Mouse (Mus musculus) midbrain, embryonic 15.5 days (tissue): ENCODE data around the gene Kcnc3. TPM values are rescaled to one million over a fixed set of nuclear protein-coding genes. Genes with fewer than 3 reads are reported as not detected.

ENCODE experiments used
- ATAC-seq: fragments of 200-750 bp; cut with Nextera tagmentation; replicated peaks from 2 replicates; pipeline ENCODE4 v1.8.0; 2017; ENCODE audit warnings: moderate TSS enrichment
- H3K27ac ChIP-seq: fragments of 300-500 bp; sonication (generic); 2 replicates; pipeline ENCODE4 v1.5.1; 2015; ENCODE audit warnings: mild to moderate bottlenecking, inconsistent platforms
- H3K27me3 ChIP-seq: fragments of 300-500 bp; sonication (generic); replicated peaks from 2 replicates; pipeline ENCODE4 v1.6.1; 2015; ENCODE audit warnings: inconsistent platforms
- H3K36me3 ChIP-seq: fragments of 300-500 bp; sonication (generic); replicated peaks from 2 replicates; pipeline ENCODE4 v1.6.1; 2015; ENCODE audit warnings: inconsistent platforms
- H3K4me1 ChIP-seq: fragments of 300-500 bp; sonication (generic); 2 replicates; pipeline ENCODE4 v1.6.1; 2015; ENCODE audit warnings: inconsistent platforms
- H3K4me2 ChIP-seq: fragments of 300-500 bp; sonication (generic); 2 replicates; pipeline ENCODE4 v1.6.1; 2015; ENCODE audit warnings: inconsistent platforms, mild to moderate bottlenecking, moderate library complexity
- H3K4me3 ChIP-seq: fragments of 300-500 bp; sonication (generic); 2 replicates; pipeline ENCODE4 v1.5.1; 2015; ENCODE audit warnings: mild to moderate bottlenecking, inconsistent platforms
- H3K9ac ChIP-seq: fragments of 300-500 bp; sonication (generic); 2 replicates; pipeline ENCODE4 v1.6.1; 2015; ENCODE audit warnings: mild to moderate bottlenecking, inconsistent platforms
- H3K9me3 ChIP-seq: fragments of 300-500 bp; sonication (generic); 2 replicates; pipeline ENCODE4 v1.6.1; 2016; ENCODE audit warnings: inconsistent platforms
- WGBS: fragments of 180-500 bp; shearing (Covaris S2); methylation state at CpG from one replicate; pipeline ENCODE4 v1.1.7; 2015; ENCODE audit warnings: mixed read lengths; 5-methylcytosine and 5-hydroxymethylcytosine counted together
- polyA plus RNA-seq: library from polyadenylated mRNA; unstranded; fragments of >200 nt; fragmentation: Nextera tagmentation; extraction: Ambion mirVana; gene quantifications from 2 replicates; pipeline ENCODE4 v1.2.1, GENCODE M21; 2015

Kcnc3 gene
- polyA plus RNA-seq, 1 experiment from 2014 or later, result 8.0 TPM

GRCm38 (mm10) chr7:44589946-44590345 lies 518 bp upstream of the Kcnc3 start:
- Histone ChIP-seq H3K36me3 (no peaks in the 10 kb centered on the region), H3K27me3 (peaks cover 13% of the 10 kb centered on the region), H3K27ac (peak overlapping the region; percentile 40), H3K4me2 (peak overlapping the region; percentile 97), H3K4me1 (peaks cover 73% of the 10 kb centered on the region), H3K4me3 (peak overlapping the region; percentile 75), H3K9ac (no peak overlapping the region; the same call in 1 of the 2 replicates), H3K9me3 (no peaks in the 10 kb centered on the region)
- no peak for ATAC-seq
- WGBS, result 2% methylated on average over 13 of the region's 13 CpGs

DNA sequence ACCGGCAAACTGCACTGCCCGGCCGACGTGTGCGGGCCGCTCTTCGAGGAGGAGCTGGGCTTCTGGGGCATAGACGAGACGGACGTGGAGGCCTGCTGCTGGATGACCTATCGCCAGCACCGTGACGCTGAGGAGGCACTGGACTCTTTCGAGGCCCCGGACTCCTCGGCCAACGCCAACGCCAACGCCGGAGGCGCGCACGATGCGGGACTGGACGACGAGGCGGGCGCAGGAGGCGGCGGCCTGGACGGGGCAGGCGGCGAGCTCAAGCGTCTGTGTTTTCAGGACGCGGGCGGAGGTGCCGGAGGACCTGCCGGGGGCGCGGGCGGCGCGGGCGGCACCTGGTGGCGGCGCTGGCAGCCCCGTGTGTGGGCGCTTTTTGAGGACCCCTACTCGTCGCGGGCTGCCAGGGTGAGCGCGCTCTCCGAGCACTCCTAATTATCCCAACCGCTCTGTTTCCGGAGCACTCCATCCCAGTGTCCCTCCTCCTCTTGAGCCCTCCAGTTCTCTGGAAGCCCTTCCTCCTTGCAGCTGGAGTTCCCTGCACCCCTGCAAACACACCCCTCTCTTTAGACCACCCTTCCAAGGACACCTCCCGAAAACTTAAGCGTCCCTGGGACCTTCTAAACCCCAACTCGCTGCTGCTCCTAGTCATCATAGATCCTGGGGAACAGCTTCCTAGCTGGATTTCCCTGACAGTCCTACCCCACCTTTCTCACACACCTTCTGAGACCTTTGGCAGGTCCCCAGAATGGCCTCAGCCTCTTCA lies 1.1 kb downstream of the Kcnc3 start:
- 1% methylated on average over 59 of the region's 60 CpGs for WGBS
- ATAC-seq, result no peak
- peak overlapping the region; percentile 97 for H3K4me2 ChIP-seq
- H3K27ac ChIP-seq, result peak overlapping the region; percentile 80
- H3K36me3 ChIP-seq, result peaks cover 5% of the 10 kb centered on the region; the same call in 1 of the 2 replicates
- H3K4me1 ChIP-seq, result peaks cover 73% of the 10 kb centered on the region
- H3K27me3 ChIP-seq, result peaks cover 13% of the 10 kb centered on the region
- no peaks in the 10 kb centered on the region for H3K9me3 ChIP-seq
- peak overlapping the region; percentile 74 for H3K9ac ChIP-seq
- H3K4me3 ChIP-seq, result peak overlapping the region; percentile 75

- ATAC-seq, result no peak
- Histone ChIP-seq H3K27ac (no peak overlapping the region), H3K9me3 (no peaks in the 10 kb centered on the region), H3K4me2 (peak overlapping the region; percentile 97), H3K9ac (no peak overlapping the region), H3K27me3 (peaks cover 13% of the 10 kb centered on the region), H3K4me3 (peak overlapping the region; percentile 75), H3K36me3 (peaks cover 5% of the 10 kb centered on the region; the same call in 1 of the 2 replicates), H3K4me1 (peaks cover 62% of the 10 kb centered on the region)
- 3% methylated on average over 15 of the region's 15 CpGs for WGBS
These were observed 2.6 kb downstream of the Kcnc3 start for GRCm38 (mm10) chr7:44593051-44593450.

- Histone ChIP-seq H3K4me1 (peaks cover 55% of the 10 kb centered on the region), H3K9me3 (no peaks in the 10 kb centered on the region), H3K4me2 (peak overlapping the region; percentile 97), H3K27me3 (peaks cover 13% of the 10 kb centered on the region), H3K9ac (peak overlapping the region; percentile 37), H3K36me3 (peaks cover 5% of the 10 kb centered on the region; the same call in 1 of the 2 replicates), H3K27ac (peak overlapping the region; percentile 82), H3K4me3 (peak overlapping the region; percentile 75)
- under 1% methylated on average over 22 of the region's 22 CpGs for WGBS
- ATAC-seq, result peak; percentile 64
These were observed 3.3 kb downstream of the Kcnc3 start for GRCm38 (mm10) chr7:44593775-44594174.

GRCm38 (mm10) chr7:44594291-44594690 lies 3.8 kb downstream of the Kcnc3 start:
- WGBS, result 49% methylated on average over 6 of the region's 6 CpGs
- Histone ChIP-seq H3K4me1 (peaks cover 51% of the 10 kb centered on the region), H3K27ac (peak overlapping the region; percentile 82), H3K9me3 (no peaks in the 10 kb centered on the region), H3K27me3 (peaks cover 13% of the 10 kb centered on the region), H3K4me3 (peak overlapping the region; percentile 75), H3K4me2 (peak overlapping the region; percentile 97), H3K9ac (peak overlapping the region; percentile 37), H3K36me3 (peaks cover 5% of the 10 kb centered on the region; the same call in 1 of the 2 replicates)
- ATAC-seq, result no peak

- H3K36me3 ChIP-seq, result peaks cover 5% of the 10 kb centered on the region; the same call in 1 of the 2 replicates
- 94% methylated on average over 20 of the region's 20 CpGs for WGBS
- no peak overlapping the region for H3K4me3 ChIP-seq
- peaks cover 13% of the 10 kb centered on the region for H3K27me3 ChIP-seq
- no peak overlapping the region for H3K9ac ChIP-seq
- H3K9me3 ChIP-seq, result no peaks in the 10 kb centered on the region
- H3K27ac ChIP-seq, result no peak overlapping the region
- H3K4me2 ChIP-seq, result no peak overlapping the region
- no peak for ATAC-seq
- peaks cover 42% of the 10 kb centered on the region for H3K4me1 ChIP-seq
These were observed 4.7 kb downstream of the Kcnc3 start for GRCm38 (mm10) chr7:44595131-44595561.

- 90% methylated on average over 6 of the region's 6 CpGs for WGBS
- no peak for ATAC-seq
- Histone ChIP-seq H3K9ac (no peak overlapping the region), H3K4me3 (no peak overlapping the region), H3K27ac (no peak overlapping the region), H3K36me3 (peaks cover 5% of the 10 kb centered on the region; the same call in 1 of the 2 replicates), H3K9me3 (no peaks in the 10 kb centered on the region), H3K4me2 (no peak overlapping the region), H3K27me3 (peaks cover 18% of the 10 kb centered on the region), H3K4me1 (peaks cover 37% of the 10 kb centered on the region)
These were observed 5.6 kb downstream of the Kcnc3 start for GRCm38 (mm10) chr7:44596051-44596450.

- no peaks in the 10 kb centered on the region for H3K9me3 ChIP-seq
- H3K4me2 ChIP-seq, result no peak overlapping the region
- no peak overlapping the region for H3K27ac ChIP-seq
- H3K9ac ChIP-seq, result no peak overlapping the region
- peaks cover 31% of the 10 kb centered on the region for H3K4me1 ChIP-seq
- no peak overlapping the region for H3K4me3 ChIP-seq
- 75% methylated on average over 5 of the region's 5 CpGs for WGBS
- peaks cover 5% of the 10 kb centered on the region; the same call in 1 of the 2 replicates for H3K36me3 ChIP-seq
- ATAC-seq, result no peak
- peaks cover 15% of the 10 kb centered on the region for H3K27me3 ChIP-seq
These were observed 6.6 kb downstream of the Kcnc3 start for GRCm38 (mm10) chr7:44596996-44597538.

- H3K27ac ChIP-seq, result no peak overlapping the region
- H3K4me3 ChIP-seq, result no peak overlapping the region
- H3K9ac ChIP-seq, result no peak overlapping the region
- no peaks in the 10 kb centered on the region for H3K9me3 ChIP-seq
- 92% methylated on average over 4 of the region's 4 CpGs for WGBS
- H3K4me1 ChIP-seq, result peaks cover 28% of the 10 kb centered on the region
- H3K27me3 ChIP-seq, result peaks cover 9% of the 10 kb centered on the region
- ATAC-seq, result no peak
- H3K4me2 ChIP-seq, result no peak overlapping the region
- H3K36me3 ChIP-seq, result peaks cover 5% of the 10 kb centered on the region; the same call in 1 of the 2 replicates
These were observed 7.2 kb downstream of the Kcnc3 start for GRCm38 (mm10) chr7:44597666-44598065.

- 83% methylated on average over 12 of the region's 12 CpGs for WGBS
- Histone ChIP-seq H3K9me3 (no peaks in the 10 kb centered on the region), H3K4me1 (peaks cover 24% of the 10 kb centered on the region), H3K36me3 (peaks cover 5% of the 10 kb centered on the region; the same call in 1 of the 2 replicates), H3K9ac (no peak overlapping the region), H3K4me3 (no peak overlapping the region), H3K27ac (no peak overlapping the region), H3K27me3 (peaks cover 9% of the 10 kb centered on the region), H3K4me2 (no peak overlapping the region)
- no peak for ATAC-seq
These were observed 7.9 kb downstream of the Kcnc3 start for GRCm38 (mm10) chr7:44598336-44598735.

- Histone ChIP-seq H3K4me1 (peaks cover 23% of the 10 kb centered on the region), H3K27me3 (peaks cover 22% of the 10 kb centered on the region), H3K4me3 (no peak overlapping the region), H3K36me3 (no peaks in the 10 kb centered on the region; the same call in 1 of the 2 replicates), H3K27ac (no peak overlapping the region), H3K9me3 (no peaks in the 10 kb centered on the region), H3K4me2 (no peak overlapping the region), H3K9ac (no peak overlapping the region)
- 83% methylated on average over 10 of the region's 10 CpGs for WGBS
- no peak for ATAC-seq
These were observed 10.3 kb downstream of the Kcnc3 start for GRCm38 (mm10) chr7:44600691-44601262.

DNA sequence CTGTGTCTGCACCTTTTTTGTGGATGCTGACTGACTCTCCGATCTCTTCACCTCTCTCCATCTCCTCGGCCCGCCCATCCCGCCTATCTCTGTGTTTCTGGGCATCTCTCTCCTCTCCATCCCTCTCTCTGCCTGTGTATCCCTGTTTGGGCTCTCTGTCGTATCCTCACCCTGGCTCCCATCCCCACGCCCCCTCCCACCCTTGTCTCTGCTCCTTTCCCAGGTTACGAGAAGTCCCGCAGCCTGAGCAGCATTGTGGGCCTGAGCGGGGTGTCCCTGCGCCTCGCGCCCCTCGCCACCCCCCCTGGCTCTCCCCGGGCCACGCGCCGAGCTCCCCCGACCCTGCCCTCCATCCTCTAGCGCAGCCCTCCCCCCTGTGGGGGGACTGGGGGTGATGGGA lies 11.2 kb downstream of the Kcnc3 start:
- H3K4me3 ChIP-seq, result no peak overlapping the region
- H3K9ac ChIP-seq, result no peak overlapping the region
- no peaks in the 10 kb centered on the region for H3K9me3 ChIP-seq
- no peak overlapping the region for H3K27ac ChIP-seq
- no peak for ATAC-seq
- peaks cover 23% of the 10 kb centered on the region for H3K4me1 ChIP-seq
- H3K27me3 ChIP-seq, result peaks cover 31% of the 10 kb centered on the region
- H3K36me3 ChIP-seq, result no peaks in the 10 kb centered on the region
- no peak overlapping the region for H3K4me2 ChIP-seq
- 14% methylated on average over 19 of the region's 19 CpGs for WGBS
